Mouse (Mus musculus) stomach, postnatal 0 days (tissue): Measurements from ENCODE around the gene Tcirg1.

Experiments
- CTCF ChIP-seq: IDR thresholded peaks from 2 replicates; pipeline ENCODE4 v1.5.1; 2016; ENCODE audit warnings: antibody characterized with exemption, low read depth, mild to moderate bottlenecking, moderate library complexity
- EP300 ChIP-seq: optimal IDR thresholded peaks from 2 replicates; pipeline ENCODE3; 2016; ENCODE audit warnings: antibody characterized with exemption

- no peak for TF ChIP-seq CTCF
- no peak for TF ChIP-seq EP300
Measured at GRCm38 (mm10) chr19:3927989-3928388, 21.1 kb upstream of the Tcirg1 start.
